Mouse (Mus musculus): ENCODE data around the gene Gm853.

The Gm853 gene

GRCm38 (mm10) chr4:130174335-130175031 lies 47.7 kb downstream of the Gm853 start:
- no peak for DNase-seq (ENCODE audit: low spot score in 2 of 2)

DNA sequence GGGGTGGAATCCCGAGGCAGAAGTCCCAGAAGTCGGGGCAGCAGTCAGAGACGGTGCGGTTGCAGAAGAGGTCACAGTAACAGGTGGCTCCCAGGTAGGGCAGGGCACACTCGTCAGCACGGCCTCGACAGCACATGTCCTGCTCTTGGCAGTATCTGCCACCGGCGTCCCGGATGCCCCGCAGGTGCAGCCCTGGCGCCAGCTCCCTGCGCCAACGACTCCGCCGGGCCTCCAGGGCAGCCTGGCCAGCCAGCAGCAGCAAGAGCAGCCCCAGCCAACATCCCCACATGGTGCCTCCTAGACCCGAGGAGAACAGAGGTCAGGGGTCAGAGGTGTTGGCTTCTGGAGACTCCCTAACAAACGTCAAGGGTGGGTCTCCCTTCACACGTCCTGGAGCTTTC lies 48.3 kb downstream of the Gm853 start:
- no peak for DNase-seq (ENCODE audit: low spot score in 2 of 2)

DNA sequence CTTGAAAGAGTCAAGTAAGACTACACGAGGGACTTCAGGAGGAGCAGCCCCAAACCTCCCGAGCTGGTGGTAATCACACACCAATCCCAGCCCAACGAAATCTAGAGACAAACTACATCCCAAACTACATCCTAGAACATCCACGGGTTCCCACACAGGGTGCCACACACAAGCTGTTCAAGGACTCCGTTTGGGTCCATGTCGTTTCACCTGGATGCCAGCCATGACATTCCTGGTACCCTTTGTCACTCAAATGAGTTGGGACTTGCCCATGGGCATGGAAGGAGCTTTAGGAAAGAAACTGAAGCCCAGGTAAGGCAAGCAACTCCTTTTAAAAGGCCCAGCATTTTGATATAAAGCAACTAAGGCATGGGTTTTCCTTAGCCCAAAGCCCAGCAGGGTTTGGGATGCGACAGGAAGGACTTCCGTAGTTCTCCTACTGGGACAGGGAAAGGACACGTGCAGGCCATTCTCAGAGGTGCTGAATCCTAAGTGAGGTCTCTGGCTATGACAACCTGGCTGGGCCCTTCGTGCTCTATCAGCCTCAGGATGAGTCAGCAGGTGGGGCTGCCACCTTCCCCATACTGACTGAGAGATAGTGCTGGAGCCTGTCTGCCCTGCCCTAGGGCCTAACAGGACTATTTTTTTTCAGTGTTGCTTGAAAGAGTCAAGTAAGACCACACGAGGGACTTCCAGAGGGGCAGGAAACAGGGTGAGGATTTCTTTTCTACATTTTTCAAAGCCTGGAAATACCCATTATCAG lies 49.0 kb downstream of the Gm853 start:
- no peak for DNase-seq (ENCODE audit: low spot score in 2 of 2)

- no peak for DNase-seq (ENCODE audit: low spot score in 2 of 2)
These were observed 50.0 kb downstream of the Gm853 start for GRCm38 (mm10) chr4:130171951-130172765.

- no peak for DNase-seq (ENCODE audit: low spot score in 2 of 2)
These were observed 51.8 kb downstream of the Gm853 start for GRCm38 (mm10) chr4:130170362-130170761.

- DNase-seq (ENCODE audit: low spot score in 2 of 2): no peak
These were observed 52.7 kb downstream of the Gm853 start for GRCm38 (mm10) chr4:130169411-130169971.

- DNase-seq (ENCODE audit: low spot score in 2 of 2): peak in 1 of 2 experiments; percentile 15
These were observed 53.7 kb downstream of the Gm853 start for GRCm38 (mm10) chr4:130168280-130169183.

GRCm38 (mm10) chr4:130167814-130168213 lies 54.4 kb downstream of the Gm853 start:
- no peak for DNase-seq (ENCODE audit: low spot score in 2 of 2)

GRCm38 (mm10) chr4:130167321-130167720 lies 54.9 kb downstream of the Gm853 start:
- no peak for DNase-seq (ENCODE audit: low spot score in 2 of 2)

- no peak for DNase-seq (ENCODE audit: low spot score in 2 of 2)
These were observed 55.6 kb downstream of the Gm853 start for GRCm38 (mm10) chr4:130166592-130166991.

- DNase-seq (ENCODE audit: low spot score in 2 of 2): no peak
These were observed 56.1 kb downstream of the Gm853 start for GRCm38 (mm10) chr4:130166061-130166460.

GRCm38 (mm10) chr4:130164121-130164520 lies 58.1 kb downstream of the Gm853 start:
- no peak for DNase-seq (ENCODE audit: low spot score in 2 of 2)

DNA sequence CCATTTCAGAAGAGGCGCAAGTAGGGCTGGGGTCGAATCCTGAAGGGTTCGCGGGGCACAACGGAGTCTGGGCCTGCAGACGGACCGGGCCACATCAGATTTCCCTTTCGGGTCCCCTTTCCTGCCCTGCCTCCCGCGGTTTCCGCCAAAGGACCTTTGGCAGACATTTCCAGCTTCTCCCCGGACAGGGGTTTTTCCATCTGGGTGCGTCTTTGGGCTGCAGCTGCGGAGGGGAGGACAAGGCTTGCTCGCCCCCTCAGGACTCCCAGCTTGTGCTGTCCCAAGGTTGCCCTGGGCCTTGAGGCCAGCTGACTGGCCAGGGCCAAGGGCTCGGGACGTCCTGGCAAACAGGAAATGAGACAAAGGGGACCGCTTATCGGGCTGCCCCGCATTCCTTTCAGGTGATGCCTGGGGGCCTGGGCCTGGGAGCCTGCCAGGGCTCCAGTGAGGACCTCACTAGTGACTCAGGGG lies 58.8 kb downstream of the Gm853 start:
- DNase-seq (ENCODE audit: low spot score in 2 of 2): no peak

GRCm38 (mm10) chr4:130161349-130161748 lies 60.9 kb downstream of the Gm853 start:
- no peak for DNase-seq (ENCODE audit: low spot score in 2 of 2)
